In genomic region chr4:59009696-59010095, GRCm38 (mm10) we compare ENCODE assay signal across 21 mouse cellular contexts. TPM values are rescaled to one million over a fixed set of nuclear protein-coding genes. Genes with fewer than 3 reads are reported as not detected.
DNase-seq lines count a peak whose midpoint lies in the region; ATAC-seq and TF ChIP-seq lines count a peak whose summit lies in the region.
"Had no signal": no experiment of that assay in that cellular context is flagged by ENCODE, and none has a peak within 500 bp of the region (broad histone marks: within the 10 kb centered on the region; RNA-seq: fewer than 3 reads in every experiment).

No protein-coding gene starts in this region.

- WGBS in spleen, adult 2 months, result 16% methylated on average over 4 of the region's 4 CpGs

- no peaks in the 10 kb centered on the region for H3K27me3 ChIP-seq in spleen, adult 2 months (ENCODE audit: control insufficient read depth, insufficient read depth, low read length)
- no peaks in the 10 kb centered on the region for H3K27me3 ChIP-seq in CH12.LX (replicated peaks)
- H3K27me3 ChIP-seq: neural tube, embryonic 12.5 days had no signal

- TF ChIP-seq POLR2A in spleen, adult 2 months (IDR thresholded peaks at IDR 0.05; ENCODE audit: low read depth, low read length), result no peak
- no peak for TF ChIP-seq POLR2A in CH12.LX (IDR thresholded peaks at IDR 0.05; ENCODE audit: low read depth, low read length)

- TF ChIP-seq RAD21 in CH12.LX (IDR thresholded peaks at IDR 0.05; ENCODE audit: low read depth, low read length), result no peak

- peak; percentile 51 for ATAC-seq in megakaryocyte, adult 5-6 weeks (ENCODE audit: poor library complexity, severe bottlenecking)
- ATAC-seq: hindbrain, embryonic 16.5 days had no signal

- H3K27ac ChIP-seq in spleen, adult 2 months (ENCODE audit: insufficient read depth, low read length), result peak overlapping the region; percentile 49; the same call in 1 of the 2 replicates
- no peak overlapping the region for H3K27ac ChIP-seq in CH12.LX (ENCODE audit: insufficient read depth, low read depth)
- H3K27ac ChIP-seq: layer of hippocampus, adult 2 months; neural tube, embryonic 12.5 days had no signal

- no peak for DNase-seq in spleen, adult 2 months (ENCODE audit: low read depth in 1 of 2, low spot score in 2 of 2)
- no peak for DNase-seq in spleen, adult 18-20 months
- DNase-seq in CH12.LX (ENCODE audit: extremely low read depth), result no peak
- DNase-seq in thymus, postnatal 25 days, result peak; percentile 34
- no peak for DNase-seq in urinary bladder, postnatal 14 days (ENCODE audit: low spot score)
- no peak for DNase-seq in lung, adult 18-20 months
- DNase-seq in adrenal gland, postnatal 10 days, result no peak
- DNase-seq: cerebellum, adult 11-12 months; cerebellum, postnatal 25 days; heart, adult 18-20 months; heart, postnatal 4 days; kidney, adult 2 months; kidney, postnatal 14 days; layer of hippocampus, postnatal 36 days; lung, adult 2 months had no signal

- peaks cover 11% of the 10 kb centered on the region; the same call in 1 of the 2 replicates for H3K4me1 ChIP-seq in spleen, adult 2 months (ENCODE audit: control insufficient read depth, insufficient read depth, insufficient read length)
- H3K4me1 ChIP-seq in CH12.LX (ENCODE audit: control insufficient read depth in 1 of 2, insufficient read depth in 2 of 2), result peaks cover 16 to 55% of the 10 kb centered on the region in 2 experiments

- H3K36me3 ChIP-seq in spleen, adult 2 months (ENCODE audit: control insufficient read depth, insufficient read depth, low read length), result no peaks in the 10 kb centered on the region
- peaks cover 2 to 13% of the 10 kb centered on the region in 2 experiments for H3K36me3 ChIP-seq in CH12.LX (replicated peaks in 1 of 2; ENCODE audit: control insufficient read depth in 1 of 2, insufficient read depth in 1 of 2, low read length in 1 of 2)
- H3K36me3 ChIP-seq: neural tube, embryonic 12.5 days had no signal

- peak overlapping the region; percentile 71; the same call in 1 of the 2 replicates for H3K4me2 ChIP-seq in CH12.LX (ENCODE audit: insufficient read depth, low read depth, poor library complexity, severe bottlenecking)
- H3K4me2 ChIP-seq: midbrain, embryonic 11.5 days; neural tube, embryonic 12.5 days had no signal

- no peak for TF ChIP-seq CTCF in spleen, adult 2 months (IDR thresholded peaks at IDR 0.05; ENCODE audit: extremely low read depth, insufficient read depth, insufficient read length, insufficient replicate concordance)
- TF ChIP-seq CTCF in CH12.LX (conservative IDR thresholded peaks at IDR 0.05 in 1 of 2, IDR thresholded peaks at IDR 0.05 in 1 of 2; ENCODE audit: low read depth in 2 of 2, low read length in 2 of 2), result no peak

- no peak overlapping the region for H3K4me3 ChIP-seq in spleen, adult 2 months (ENCODE audit: extremely low read depth, insufficient read depth, insufficient read length)
- H3K4me3 ChIP-seq in CH12.LX (replicated peaks in 1 of 3; ENCODE audit: low read depth in 2 of 3, low read length in 2 of 3, poor library complexity in 1 of 3), result no peak overlapping the region
- H3K4me3 ChIP-seq: layer of hippocampus, adult 2 months; neural tube, embryonic 12.5 days had no signal

- dilution Hi-C loops in CH12.LX (cut with MboI; ENCODE audit: extremely low pct_ligation_motif_present, extremely low pct_unique_long_range_greater_than_20kb, low sequenced_read_pairs), result no loop called here

- peaks cover 11% of the 10 kb centered on the region for H3K79me2 ChIP-seq in CH12.LX (replicated peaks; ENCODE audit: control insufficient read depth, extremely low read depth, insufficient read depth, poor library complexity, severe bottlenecking)

- H3K9me3 ChIP-seq in CH12.LX (replicated peaks; ENCODE audit: low read length), result no peaks in the 10 kb centered on the region
- H3K9me3 ChIP-seq: G1E; neural tube, embryonic 12.5 days had no signal

- in situ Hi-C loops in CH12.LX (cut with MboI; ENCODE audit: low pct_ligation_motif_present, low pct_unique_long_range_greater_than_20kb, low sequenced_read_pairs), result no loop called here

- no peak for TF ChIP-seq EP300 in CH12.LX (IDR thresholded peaks at IDR 0.05; ENCODE audit: low read length)

- H3K9ac ChIP-seq in CH12.LX (ENCODE audit: insufficient read depth, low read depth), result no peak overlapping the region
- H3K9ac ChIP-seq: neural tube, embryonic 12.5 days had no signal

TF ChIP-seq in CH12.LX, 34 proteins besides CTCF, POLR2A, EP300 and RAD21:
- no peak for TF ChIP-seq PAX5 (IDR thresholded peaks at IDR 0.05; ENCODE audit: low read length)
- no peak for TF ChIP-seq NELFE (IDR thresholded peaks at IDR 0.05; ENCODE audit: low read depth, low read length)
- no peak for TF ChIP-seq ETS1 (conservative IDR thresholded peaks at IDR 0.05; ENCODE audit: low read depth, low read length)

RNA-seq across cellular contexts. Expression of gene Gm20503, which starts 6.7 kb away (rescaled TPM):
- polyA plus RNA-seq in spleen, adult 2 months (2012; rRNA removed), result not detected in 2 replicates
- total RNA-seq in CH12.LX (2012; rRNA removed), result 0.13 TPM in 1 of 2 replicates, not detected in the other
- not detected in 2 replicates for total RNA-seq in CH12.LX (2014; rRNA removed)
- 0.70 TPM in 1 of 2 replicates, not detected in the other for polyA plus RNA-seq in CH12.LX (2012; ENCODE audit: insufficient read length, low read depth)
- total RNA-seq in megakaryocyte, adult 5-6 weeks (2015), result not detected in 2 replicates
- total RNA-seq in megakaryocyte, adult 5-6 weeks (2017), result not detected in 2 replicates
- 1 to 10 TPM; 5.9 to 9.1 TPM for total RNA-seq in adrenal gland, postnatal 10 days (2021)
- total RNA-seq: G1E had no signal
- polyA plus RNA-seq: G1E; kidney, adult 2 months; lung, adult 2 months had no signal

RNA-seq across cellular contexts. Expression of gene Dnajc25, which starts 14.8 kb away (rescaled TPM):
- 1.4 and 2.9 TPM in 2 replicates for polyA plus RNA-seq in spleen, adult 2 months (2012; rRNA removed)
- total RNA-seq in CH12.LX (2012; rRNA removed) (2.7 and 3.7 TPM in 2 replicates), CH12.LX (2014; rRNA removed) (3.8 and 4.7 TPM in 2 replicates)
- 7.0 and 7.6 TPM in 2 replicates for polyA plus RNA-seq in CH12.LX (2012; ENCODE audit: insufficient read length, low read depth)
- total RNA-seq in megakaryocyte, adult 5-6 weeks (2015), result 11.2 and 11.8 TPM in 2 replicates
- 13.0 and 14.6 TPM in 2 replicates for total RNA-seq in megakaryocyte, adult 5-6 weeks (2017)
- 10 to 100 TPM; 19.1 to 19.4 TPM for total RNA-seq in adrenal gland, postnatal 10 days (2021)

RNA-seq across cellular contexts. Expression of gene Ptgr1, which starts 22.8 kb away (rescaled TPM):
- 0.92 and 0.96 TPM in 2 replicates for polyA plus RNA-seq in spleen, adult 2 months (2012; rRNA removed)
- 6.2 and 7.2 TPM in 2 replicates for total RNA-seq in CH12.LX (2012; rRNA removed)
- 2.4 and 2.9 TPM in 2 replicates for total RNA-seq in CH12.LX (2014; rRNA removed)
- 4.0 and 4.2 TPM in 2 replicates for polyA plus RNA-seq in CH12.LX (2012; ENCODE audit: insufficient read length, low read depth)
- total RNA-seq in megakaryocyte, adult 5-6 weeks (2015), result 33.1 and 36.4 TPM in 2 replicates
- total RNA-seq in megakaryocyte, adult 5-6 weeks (2017), result 25.7 and 29.0 TPM in 2 replicates
- total RNA-seq in adrenal gland, postnatal 10 days (2021), result 10 to 100 TPM; 15.9 to 16.9 TPM

RNA-seq across cellular contexts. Expression of gene Gng10, which starts 25.2 kb away (rescaled TPM):
- 31.5 and 34.5 TPM in 2 replicates for polyA plus RNA-seq in spleen, adult 2 months (2012; rRNA removed)
- total RNA-seq in CH12.LX (2012; rRNA removed) (55.6 and 68.0 TPM in 2 replicates), CH12.LX (2014; rRNA removed) (189 and 210 TPM in 2 replicates)
- polyA plus RNA-seq in CH12.LX (2012; ENCODE audit: insufficient read length, low read depth), result 78.6 and 95.5 TPM in 2 replicates
- total RNA-seq in megakaryocyte, adult 5-6 weeks (2015), result 266 and 325 TPM in 2 replicates
- 179 and 182 TPM in 2 replicates for total RNA-seq in megakaryocyte, adult 5-6 weeks (2017)
- 10 to 100 TPM; 36.0 to 37.3 TPM for total RNA-seq in adrenal gland, postnatal 10 days (2021)

Comparison
In these comparisons a context has a peak if more than half of its experiments do, and no peak if none do; other contexts are left out.
1. RNA of gene Gm20503, which starts 6.7 kb away (total RNA-seq): 5.9 to 9.1 TPM in adrenal gland, postnatal 10 days; 0.13 TPM in CH12.LX and not detected in megakaryocyte, adult 5-6 weeks; every median in the first group is over 4 times any median in the second.